Mouse (Mus musculus): ENCODE measurements at regions not wholly inside any gene's neighbourhood (a gene's known extent, or its start where the extent isn't known, plus 50 kb on each side); places are given as distances from the start of the nearest gene placed in this dataset.

GRCm38 (mm10) chr11:21478191-21478590 is 93.8 kb upstream of the Wdpcp start:
- intact Hi-C loops (cut with DNase I): no loop called here
- DNase-seq: no peak

- no peak for DNase-seq
- intact Hi-C loops (cut with DNase I): no loop called here
Measured at GRCm38 (mm10) chr11:21470711-21471110, 99.7 kb upstream of the Ugp2 start.

GRCm38 (mm10) chr11:21468465-21468864 is 97.5 kb upstream of the Ugp2 start:
- intact Hi-C loops (cut with DNase I): no loop called here
- DNase-seq: no peak

GRCm38 (mm10) chr11:21460011-21460410 is 89.0 kb upstream of the Ugp2 start:
- intact Hi-C loops (cut with DNase I): no loop called here
- no peak for DNase-seq

GRCm38 (mm10) chr11:21453308-21454106 is 82.5 kb upstream of the Ugp2 start:
- intact Hi-C loops (cut with DNase I): loop anchor here (10.0 kb wide), 1 partner anchor 659 kb away; no protein-coding TSS in a partner anchor
- no peak for DNase-seq

- DNase-seq: no peak
- intact Hi-C loops (cut with DNase I): no loop called here
Measured at GRCm38 (mm10) chr11:21433726-21434125, 62.7 kb upstream of the Ugp2 start.

GRCm38 (mm10) chr11:21430021-21430420 is 59.0 kb upstream of the Ugp2 start:
- intact Hi-C loops (cut with DNase I): no loop called here
- DNase-seq: no peak

GRCm38 (mm10) chr11:21428749-21429148 is 57.7 kb upstream of the Ugp2 start:
- no peak for DNase-seq
- intact Hi-C loops (cut with DNase I): no loop called here

GRCm38 (mm10) chr11:21428013-21428317 is 57.0 kb upstream of the Ugp2 start:
- intact Hi-C loops (cut with DNase I): no loop called here
- DNase-seq: no peak

- intact Hi-C loops (cut with DNase I): no loop called here
- DNase-seq: no peak
Measured at GRCm38 (mm10) chr11:21427291-21428012, 56.5 kb upstream of the Ugp2 start.

GRCm38 (mm10) chr11:21425480-21426101 is 54.6 kb upstream of the Ugp2 start:
- intact Hi-C loops (cut with DNase I): no loop called here
- DNase-seq: no peak

GRCm38 (mm10) chr11:21424345-21424744 is 53.3 kb upstream of the Ugp2 start:
- intact Hi-C loops (cut with DNase I): no loop called here
- DNase-seq: no peak

- no peak for DNase-seq
- intact Hi-C loops (cut with DNase I): no loop called here
Measured at GRCm38 (mm10) chr11:21422281-21422878, 51.4 kb upstream of the Ugp2 start.

All from left cerebral cortex, postnatal 4 days (tissue).